Mouse (Mus musculus) forelimb bud, embryonic 11.5 days (tissue): ENCODE measurements around the gene Olfr874.

Source experiments
- DNase-seq: peaks from one replicate; pipeline ENCODE4 v3.0.0-alpha.2; 2012; ENCODE audit warnings: low read depth, low spot score

The Olfr874 gene

DNA sequence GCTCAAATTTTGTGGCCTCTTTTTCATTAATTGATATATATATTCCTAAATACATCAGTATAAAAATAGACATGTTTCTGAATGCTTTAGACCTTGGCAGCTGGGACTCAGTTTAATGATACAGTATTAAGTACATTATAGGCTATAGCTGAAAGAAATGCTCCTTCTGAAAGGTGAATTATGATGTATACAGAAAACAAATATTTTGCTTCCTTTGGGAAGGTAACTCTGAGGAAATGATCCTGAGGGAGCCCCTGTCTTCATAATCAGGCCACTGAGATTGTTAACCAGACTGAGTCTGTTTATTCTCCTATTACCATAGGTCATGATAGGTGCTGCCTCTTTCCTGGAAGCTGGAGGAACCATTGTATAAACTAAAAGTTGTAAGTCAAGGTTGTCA, at the start of gene Olfr874:
Gene Olfr874 (plus strand): TSS at position 301 of the 400 bp plus-strand sequence.
- no peak for DNase-seq

DNA sequence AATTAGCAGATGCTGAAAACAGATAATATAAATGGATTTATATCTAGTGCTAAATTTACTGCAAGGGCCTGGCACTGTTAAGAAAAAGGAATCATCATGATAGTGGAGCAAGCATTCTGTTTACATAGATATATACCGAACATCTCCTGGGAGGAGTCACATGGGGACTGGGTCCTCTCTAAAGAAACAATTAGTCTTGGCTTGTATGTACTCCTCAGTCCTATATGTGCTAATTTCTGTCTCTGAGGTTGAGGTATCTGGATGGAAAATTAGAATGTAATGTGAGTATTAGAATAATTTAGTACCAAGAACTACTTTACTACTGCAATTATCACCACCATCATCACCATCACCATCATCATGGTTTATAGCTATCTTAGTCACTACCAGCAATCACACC, 28.8 kb upstream of the Olfr874 start, which contains the start of gene Olfr160:
Gene Olfr160 (minus strand): TSS at position 101 of the 400 bp plus-strand sequence.
- no peak for DNase-seq

- DNase-seq: no peak
Measured at GRCm38 (mm10) chr9:37734310-37734709, 10.6 kb upstream of the Olfr874 start.

- DNase-seq: peak; percentile 4
Measured at GRCm38 (mm10) chr9:37750319-37751075, 5.6 kb downstream of the Olfr874 start.

- DNase-seq: no peak
Measured at GRCm38 (mm10) chr9:37751467-37751866, 6.6 kb downstream of the Olfr874 start.

GRCm38 (mm10) chr9:37752006-37752405, 7.1 kb downstream of the Olfr874 start:
- no peak for DNase-seq

DNA sequence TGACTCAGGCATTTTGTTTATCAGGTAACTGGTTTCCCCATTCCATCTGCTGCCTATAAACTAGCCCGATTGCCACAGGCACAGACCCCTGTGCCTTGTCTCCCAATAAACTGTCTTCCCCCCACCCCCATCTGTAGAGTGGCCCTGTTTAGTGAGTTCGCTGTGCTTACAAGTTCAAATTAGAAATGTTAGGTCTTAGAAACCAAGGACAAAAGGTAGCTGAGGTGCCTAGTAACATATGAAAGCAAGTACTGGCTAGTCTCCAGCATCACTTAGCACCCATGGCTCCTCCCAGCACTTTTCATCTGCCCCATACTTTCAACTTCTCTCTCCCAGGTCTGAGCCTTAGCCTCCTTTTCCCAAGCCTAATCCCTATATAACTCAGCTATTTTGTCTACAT, 16.8 kb downstream of the Olfr874 start:
- no peak for DNase-seq

GRCm38 (mm10) chr9:37762541-37762940, 17.6 kb downstream of the Olfr874 start:
- no peak for DNase-seq

- no peak for DNase-seq
Measured at GRCm38 (mm10) chr9:37770661-37771060, 25.8 kb downstream of the Olfr874 start.

DNA sequence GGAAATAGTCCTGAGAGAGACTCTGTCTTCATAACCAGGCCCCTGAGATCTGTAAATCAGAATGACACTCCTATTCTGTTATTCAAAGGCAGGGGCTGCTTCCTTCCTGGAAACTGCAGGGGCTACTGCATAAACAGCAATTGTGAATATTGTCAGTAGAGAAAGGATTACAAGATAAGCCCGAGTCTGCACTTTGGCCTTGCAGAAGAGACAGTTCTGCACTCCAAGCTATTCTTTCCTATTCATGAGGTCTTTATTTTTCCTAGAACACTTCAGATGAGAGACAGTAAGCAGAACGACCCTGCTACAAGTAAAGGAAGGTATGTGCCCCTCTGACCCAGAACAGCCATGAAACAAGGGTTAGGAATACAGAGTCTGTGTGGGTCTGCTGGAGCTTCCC, 26.9 kb downstream of the Olfr874 start, which contains the start of gene Olfr875:
Gene Olfr875 (plus strand): TSS at position 99 of the 400 bp plus-strand sequence.
- DNase-seq: no peak

GRCm38 (mm10) chr9:37782766-37783260, 37.9 kb downstream of the Olfr874 start:
- peak; percentile 60 for DNase-seq

- peak; percentile 40 for DNase-seq
Measured at GRCm38 (mm10) chr9:37783394-37784387, 38.8 kb downstream of the Olfr874 start.

- DNase-seq: no peak
Measured at GRCm38 (mm10) chr9:37786411-37786810, 41.5 kb downstream of the Olfr874 start.
